Mouse (Mus musculus): ENCODE data around the gene Mtmr10. TPM values are rescaled to one million over a fixed set of nuclear protein-coding genes. Genes with fewer than 3 reads are reported as not detected.

Gene Mtmr10
- polyA plus RNA-seq, 1 experiment = 2.0 TPM

DNA sequence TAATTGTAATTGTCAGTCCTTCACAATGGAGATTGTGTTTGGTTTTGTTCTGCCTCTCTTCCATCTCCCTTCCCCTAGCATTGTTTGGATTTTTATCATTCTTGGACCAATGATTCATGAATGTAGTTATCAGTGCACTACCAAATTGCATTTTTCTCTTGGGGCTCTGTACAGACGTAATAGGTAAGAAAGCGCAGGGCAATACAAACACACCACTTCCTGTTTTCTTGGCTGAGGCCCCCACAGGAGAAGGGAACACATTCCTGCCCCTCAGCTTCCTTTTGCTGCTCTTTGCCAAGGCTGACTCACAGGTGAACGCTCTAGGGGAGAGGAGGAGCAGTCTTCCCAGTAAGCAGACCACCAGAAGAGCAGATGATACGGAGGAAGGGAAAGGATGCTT, 37.7 kb upstream of the Mtmr10 start:
- Histone ChIP-seq H3K4me1 (no peaks in the 10 kb centered on the region), H3K36me3 (replicated peaks; ENCODE audit: low read length) (no peaks in the 10 kb centered on the region), H3K27me3 (replicated peaks) (peaks cover 2% of the 10 kb centered on the region), H3K9me3 (peaks cover 17% of the 10 kb centered on the region), H3K4me3 (replicated peaks) (no peak overlapping the region)
- TF ChIP-seq FLI1 (IDR thresholded peaks at IDR 0.05; ENCODE audit: low read length) (no peak), GATA1 (IDR thresholded peaks at IDR 0.05; ENCODE audit: borderline replicate concordance, low read length) (no peak)

DNA sequence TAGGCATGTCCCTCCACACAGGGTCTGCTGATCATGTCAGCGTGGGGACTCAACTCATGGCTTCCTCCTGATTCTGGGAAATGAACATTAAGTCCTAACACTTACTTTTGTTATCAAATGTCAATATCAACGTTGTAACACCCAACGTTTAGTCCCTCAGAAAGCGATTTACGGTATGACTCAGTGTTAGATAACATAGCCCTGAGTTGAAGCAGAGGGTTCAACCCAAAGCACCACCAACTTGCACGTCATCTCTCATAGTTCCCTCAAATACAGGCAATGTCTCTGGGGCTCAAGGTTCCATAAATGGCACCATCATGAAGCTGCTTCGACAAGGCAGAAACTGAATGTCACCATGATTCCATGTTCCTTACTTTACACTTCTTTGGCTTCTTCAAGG, 37.0 kb upstream of the Mtmr10 start:
- peaks cover 19% of the 10 kb centered on the region for H3K9me3 ChIP-seq
- TF ChIP-seq FLI1 (IDR thresholded peaks at IDR 0.05; ENCODE audit: low read length) (no peak), GATA1 (IDR thresholded peaks at IDR 0.05; ENCODE audit: borderline replicate concordance, low read length) (no peak)
- H3K36me3 ChIP-seq (replicated peaks; ENCODE audit: low read length) = no peaks in the 10 kb centered on the region
- peaks cover 2% of the 10 kb centered on the region for H3K27me3 ChIP-seq (replicated peaks)
- no peaks in the 10 kb centered on the region for H3K4me1 ChIP-seq
- H3K4me3 ChIP-seq (replicated peaks) = no peak overlapping the region

DNA sequence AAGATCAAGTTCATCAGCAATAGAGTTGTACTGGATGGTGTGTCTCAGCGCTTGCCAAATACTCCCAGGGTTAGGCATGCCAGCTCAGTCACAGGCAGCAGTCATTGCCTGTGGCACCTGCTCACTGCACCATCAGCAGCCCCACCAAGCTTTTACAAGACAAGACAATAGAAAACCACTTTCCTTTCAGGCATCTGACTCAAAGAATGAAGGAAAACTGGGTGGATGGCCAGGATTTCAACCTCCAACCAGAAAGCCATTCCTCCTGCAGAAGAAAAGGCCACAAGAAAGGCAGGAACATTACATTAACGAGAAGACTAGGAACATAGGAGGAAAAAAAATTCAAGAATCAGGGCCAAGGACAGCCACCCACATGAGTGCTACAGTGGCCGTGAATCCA, 33.7 kb upstream of the Mtmr10 start:
- no peaks in the 10 kb centered on the region for H3K36me3 ChIP-seq (replicated peaks; ENCODE audit: low read length)
- H3K4me3 ChIP-seq (replicated peaks) = no peak overlapping the region
- H3K4me1 ChIP-seq = no peaks in the 10 kb centered on the region
- H3K9me3 ChIP-seq = peaks cover 19% of the 10 kb centered on the region
- TF ChIP-seq GATA1 (IDR thresholded peaks at IDR 0.05; ENCODE audit: borderline replicate concordance, low read length) (no peak), FLI1 (IDR thresholded peaks at IDR 0.05; ENCODE audit: low read length) (no peak)
- H3K27me3 ChIP-seq (replicated peaks) = peaks cover 2% of the 10 kb centered on the region

DNA sequence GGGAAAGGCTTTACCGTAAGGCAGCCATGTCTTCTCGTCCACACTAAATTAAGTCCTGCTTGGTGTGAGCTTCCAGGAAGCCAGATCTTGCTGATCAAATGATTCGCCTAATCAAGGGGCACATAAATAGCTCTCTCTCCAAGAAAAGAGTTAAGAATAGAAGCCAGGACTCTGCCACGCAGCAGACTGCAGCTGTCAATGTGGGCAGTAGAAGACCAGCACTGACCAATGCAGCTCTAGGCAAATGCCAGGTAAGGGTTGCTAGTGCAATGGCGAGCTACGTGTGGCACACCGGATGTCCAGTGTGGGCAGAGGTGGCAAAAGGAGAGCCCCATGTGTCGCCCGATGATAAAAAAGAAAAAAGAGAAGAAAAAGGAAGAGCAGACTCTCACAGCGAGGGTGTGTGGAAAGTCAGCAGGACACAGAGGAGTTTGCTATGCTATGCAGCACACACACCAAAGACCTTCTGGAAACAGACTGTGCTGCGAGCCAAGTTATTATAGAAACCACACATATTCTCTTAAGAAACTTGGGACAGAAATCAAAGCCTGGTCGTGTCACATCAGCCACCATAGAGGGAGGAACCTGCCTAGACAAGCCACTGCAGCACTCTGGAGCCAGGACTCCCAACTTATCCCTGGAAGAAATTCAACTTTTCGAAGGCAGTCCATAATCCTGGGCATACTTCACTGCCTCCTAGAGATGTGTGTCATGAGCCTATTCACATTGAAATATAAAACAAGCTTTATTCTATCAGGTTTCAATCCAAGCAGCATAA, 21.8 kb upstream of the Mtmr10 start:
- Histone ChIP-seq H3K4me1 (peaks cover 4% of the 10 kb centered on the region; the same call in 1 of the 2 replicates), H3K9me3 (peaks cover 46% of the 10 kb centered on the region), H3K27me3 (replicated peaks) (peaks cover 18% of the 10 kb centered on the region), H3K36me3 (replicated peaks; ENCODE audit: low read length) (no peaks in the 10 kb centered on the region), H3K4me3 (replicated peaks) (no peak overlapping the region)
- no peak for TF ChIP-seq FLI1 (IDR thresholded peaks at IDR 0.05; ENCODE audit: low read length)
- no peak for TF ChIP-seq GATA1 (IDR thresholded peaks at IDR 0.05; ENCODE audit: borderline replicate concordance, low read length)

DNA sequence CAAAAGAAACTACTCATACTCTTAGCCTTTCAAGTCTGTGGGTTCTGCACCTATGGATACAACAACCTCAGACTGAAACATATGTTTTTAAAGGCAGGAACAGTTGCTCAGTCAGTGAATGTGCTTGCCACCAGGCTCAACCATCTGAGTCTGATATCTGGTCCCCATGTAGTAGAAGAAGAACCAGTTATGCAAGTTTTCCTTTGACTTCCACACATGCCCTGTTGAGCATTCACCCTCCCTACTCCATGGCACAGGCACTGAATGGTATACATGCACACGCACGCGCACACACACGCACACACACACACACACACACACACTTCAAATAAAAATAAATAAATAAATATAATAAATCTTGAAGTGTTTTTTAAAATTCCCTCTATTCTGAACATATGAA, 20.9 kb upstream of the Mtmr10 start:
- peaks cover 18% of the 10 kb centered on the region for H3K27me3 ChIP-seq (replicated peaks)
- peaks cover 4% of the 10 kb centered on the region; the same call in 1 of the 2 replicates for H3K4me1 ChIP-seq
- no peak for TF ChIP-seq GATA1 (IDR thresholded peaks at IDR 0.05; ENCODE audit: borderline replicate concordance, low read length)
- TF ChIP-seq FLI1 (IDR thresholded peaks at IDR 0.05; ENCODE audit: low read length) = no peak
- H3K36me3 ChIP-seq (replicated peaks; ENCODE audit: low read length) = no peaks in the 10 kb centered on the region
- no peak overlapping the region for H3K4me3 ChIP-seq (replicated peaks)
- H3K9me3 ChIP-seq = peaks cover 38% of the 10 kb centered on the region

DNA sequence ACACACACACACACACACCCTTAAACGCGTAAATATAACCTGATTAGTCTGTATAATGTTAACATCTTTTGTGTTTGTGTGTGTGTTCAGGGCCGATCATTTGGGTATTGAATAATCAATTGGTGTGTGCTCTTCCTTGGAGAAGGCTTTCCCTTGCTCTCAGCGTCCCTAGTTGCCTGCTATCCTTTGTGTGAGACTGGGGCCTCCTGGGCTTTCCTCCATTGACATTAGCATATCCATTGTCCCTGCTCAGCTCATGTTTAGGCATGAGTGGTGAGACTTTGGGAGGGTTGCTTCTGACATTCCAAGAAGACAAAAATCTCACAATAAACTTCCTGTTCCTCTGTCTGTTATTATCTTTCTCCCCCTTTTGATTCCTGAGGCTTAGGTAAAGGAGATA, 15.5 kb upstream of the Mtmr10 start:
- H3K9me3 ChIP-seq = peaks cover 14% of the 10 kb centered on the region
- H3K27me3 ChIP-seq (replicated peaks) = peaks cover 21% of the 10 kb centered on the region
- TF ChIP-seq GATA1 (IDR thresholded peaks at IDR 0.05; ENCODE audit: borderline replicate concordance, low read length) = no peak
- H3K4me3 ChIP-seq (replicated peaks) = no peak overlapping the region
- 0 out of 2 replicates have a peak, but pooled peaks cover 3% of the 10 kb centered on the region for H3K4me1 ChIP-seq
- H3K36me3 ChIP-seq (replicated peaks; ENCODE audit: low read length) = no peaks in the 10 kb centered on the region

DNA sequence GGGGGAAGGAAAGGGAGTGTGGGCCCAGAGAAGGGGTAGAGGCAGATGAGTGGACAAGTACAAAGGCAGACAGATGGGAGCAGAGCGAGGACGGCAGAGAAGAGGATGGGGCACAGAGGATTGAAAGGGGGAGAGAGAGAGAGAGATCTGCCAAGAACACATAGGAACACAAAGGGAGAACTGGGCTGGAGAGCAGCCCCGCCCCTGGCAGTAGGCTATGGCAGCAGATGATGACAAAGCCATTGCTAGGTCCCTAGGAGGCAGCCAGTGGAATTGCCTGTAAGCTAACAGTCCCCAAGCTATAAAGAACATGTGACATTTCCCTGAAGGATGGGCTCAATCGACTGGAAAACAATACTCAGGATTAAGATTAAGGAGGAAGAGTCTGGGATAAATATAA, 11.9 kb upstream of the Mtmr10 start:
- H3K9me3 ChIP-seq = no peaks in the 10 kb centered on the region
- H3K4me1 ChIP-seq = 0 out of 2 replicates have a peak, but pooled peaks cover 3% of the 10 kb centered on the region
- TF ChIP-seq GATA1 (IDR thresholded peaks at IDR 0.05; ENCODE audit: borderline replicate concordance, low read length) = no peak
- TF ChIP-seq FLI1 (IDR thresholded peaks at IDR 0.05; ENCODE audit: low read length) = no peak
- H3K36me3 ChIP-seq (replicated peaks; ENCODE audit: low read length) = no peaks in the 10 kb centered on the region
- peaks cover 6% of the 10 kb centered on the region for H3K27me3 ChIP-seq (replicated peaks)
- no peak overlapping the region for H3K4me3 ChIP-seq (replicated peaks)

DNA sequence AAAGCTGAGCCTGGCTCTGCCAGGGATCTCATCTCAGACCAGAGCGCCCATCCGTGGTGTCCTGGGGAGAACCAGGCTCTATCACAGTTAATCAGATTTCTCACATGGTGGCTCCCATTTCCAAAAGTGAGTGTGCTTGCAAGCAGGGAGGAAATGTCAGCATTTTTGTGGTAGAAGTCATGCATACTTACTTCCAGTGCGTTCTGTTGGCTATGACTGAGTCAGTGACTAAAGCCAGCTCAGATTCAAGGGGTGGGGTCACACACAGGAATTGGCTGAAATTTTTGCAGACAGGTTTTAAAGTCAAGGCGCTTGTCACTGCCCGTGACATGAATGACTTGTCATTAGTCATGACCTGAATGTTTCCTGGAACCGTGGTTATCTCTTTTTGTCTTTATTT, 10.5 kb upstream of the Mtmr10 start:
- Histone ChIP-seq H3K9me3 (no peaks in the 10 kb centered on the region), H3K27me3 (replicated peaks) (peaks cover 11% of the 10 kb centered on the region), H3K36me3 (replicated peaks; ENCODE audit: low read length) (no peaks in the 10 kb centered on the region), H3K4me3 (replicated peaks) (no peak overlapping the region), H3K4me1 (0 out of 2 replicates have a peak, but pooled peaks cover 3% of the 10 kb centered on the region)
- TF ChIP-seq GATA1 (IDR thresholded peaks at IDR 0.05; ENCODE audit: borderline replicate concordance, low read length) (no peak), FLI1 (IDR thresholded peaks at IDR 0.05; ENCODE audit: low read length) (no peak)

DNA sequence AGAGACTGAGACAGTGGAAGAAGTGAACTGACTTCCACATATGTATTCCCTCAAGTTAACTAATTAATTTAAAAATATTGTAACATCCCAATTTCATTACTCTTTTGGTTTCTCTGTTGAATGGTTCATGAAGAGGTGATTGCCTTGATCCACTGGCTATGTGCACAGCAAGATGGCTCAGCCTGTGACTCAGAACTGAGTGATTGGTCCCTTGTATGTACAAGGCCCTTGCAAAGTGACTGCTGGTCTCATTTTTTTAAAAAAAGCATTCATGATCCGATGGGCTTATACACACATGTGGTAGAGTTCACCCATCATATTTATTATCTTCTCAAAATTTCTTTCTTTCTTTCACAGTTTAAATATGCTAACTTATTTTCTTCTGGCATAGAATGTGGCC, 8.9 kb upstream of the Mtmr10 start:
- peaks cover 11% of the 10 kb centered on the region for H3K27me3 ChIP-seq (replicated peaks)
- H3K4me3 ChIP-seq (replicated peaks) = no peak overlapping the region
- H3K36me3 ChIP-seq (replicated peaks; ENCODE audit: low read length) = no peaks in the 10 kb centered on the region
- 0 out of 2 replicates have a peak, but pooled peaks cover 3% of the 10 kb centered on the region for H3K4me1 ChIP-seq
- H3K9me3 ChIP-seq = no peaks in the 10 kb centered on the region
- TF ChIP-seq FLI1 (IDR thresholded peaks at IDR 0.05; ENCODE audit: low read length) = no peak
- no peak for TF ChIP-seq GATA1 (IDR thresholded peaks at IDR 0.05; ENCODE audit: borderline replicate concordance, low read length)

DNA sequence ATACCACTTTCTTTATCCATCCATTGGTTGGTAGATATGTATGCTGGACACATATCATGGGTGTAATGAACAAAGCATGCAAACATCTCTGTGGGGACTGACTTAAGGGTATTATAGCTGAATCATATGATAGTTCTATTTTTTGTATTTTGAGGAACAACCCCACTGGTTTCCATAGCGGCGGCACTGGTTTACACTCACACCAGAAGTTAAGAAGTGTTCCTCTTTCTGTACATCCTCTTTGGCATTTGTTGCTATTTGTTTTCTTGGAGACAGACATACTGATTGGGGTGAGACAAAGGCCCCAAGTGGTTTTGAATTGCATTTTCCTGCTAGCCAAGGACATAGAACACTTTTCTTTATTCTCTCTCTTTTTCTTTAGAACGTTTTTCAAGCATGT, 7.9 kb upstream of the Mtmr10 start:
- Histone ChIP-seq H3K4me1 (no peaks in the 10 kb centered on the region), H3K9me3 (no peaks in the 10 kb centered on the region), H3K4me3 (replicated peaks) (no peak overlapping the region), H3K27me3 (replicated peaks) (peaks cover 13% of the 10 kb centered on the region), H3K36me3 (replicated peaks; ENCODE audit: low read length) (no peaks in the 10 kb centered on the region)
- TF ChIP-seq GATA1 (IDR thresholded peaks at IDR 0.05; ENCODE audit: borderline replicate concordance, low read length) = no peak
- no peak for TF ChIP-seq FLI1 (IDR thresholded peaks at IDR 0.05; ENCODE audit: low read length)

Measured in megakaryocyte, embryonic 14.5 days (primary cell).